Mouse (Mus musculus) thymus, postnatal 10 days (tissue): ENCODE measurements around the gene Ahcyl1.

Experiments
- DNase-seq, 2 experiments: peaks; one replicate each; pipeline ENCODE4 v3.0.0; 2021; ENCODE audit warnings: low spot score in 2 of 2

Ahcyl1 gene

GRCm38 (mm10) chr3:107703675-107704370 is 7.5 kb upstream of the Ahcyl1 start:
- no peak for DNase-seq

- no peak for DNase-seq
These were observed 5.5 kb upstream of the Ahcyl1 start for GRCm38 (mm10) chr3:107701767-107702394.

DNA sequence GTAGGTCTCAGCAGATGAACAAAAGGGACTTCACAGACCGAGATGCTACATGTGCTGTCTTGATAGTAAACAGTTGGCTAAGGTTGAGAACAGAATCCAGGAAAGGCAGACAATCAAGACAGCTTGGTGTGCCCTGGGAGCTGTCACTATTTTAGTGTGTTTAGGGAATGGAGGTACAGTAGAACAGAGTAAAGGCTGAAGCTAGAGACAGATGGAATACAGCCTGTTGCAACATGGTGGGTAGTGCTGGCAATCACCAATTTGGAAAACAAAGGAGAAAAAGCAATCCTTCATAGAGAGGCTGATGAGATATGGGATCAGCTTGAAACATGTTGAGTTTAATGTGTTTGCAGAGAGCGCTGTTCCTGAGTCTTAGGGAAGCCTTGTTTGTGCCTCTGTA is 4.3 kb upstream of the Ahcyl1 start:
- no peak for DNase-seq

DNA sequence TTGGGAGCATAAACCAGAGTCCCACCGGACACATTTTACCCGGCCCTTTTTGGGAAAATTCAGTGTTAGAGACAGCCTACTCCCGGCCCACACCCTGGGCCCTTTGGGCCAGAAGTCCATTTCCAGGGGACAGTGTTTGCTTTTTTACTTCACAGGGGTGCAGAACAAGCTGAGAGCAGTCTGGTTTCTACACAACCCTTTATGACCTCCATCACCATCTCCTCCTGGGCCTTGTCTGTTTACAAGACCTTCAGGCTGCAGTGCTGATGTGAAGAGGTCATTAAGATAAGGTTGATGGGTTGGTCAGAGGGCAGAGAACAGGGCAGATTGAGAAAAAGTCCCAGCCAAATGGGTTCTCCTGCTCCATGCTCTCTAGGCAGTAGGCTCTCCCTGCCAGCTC is 550 bp upstream of the Ahcyl1 start:
- no peak for DNase-seq

- no peak for DNase-seq
These were observed 977 bp downstream of the Ahcyl1 start for GRCm38 (mm10) chr3:107695219-107695947.

DNA sequence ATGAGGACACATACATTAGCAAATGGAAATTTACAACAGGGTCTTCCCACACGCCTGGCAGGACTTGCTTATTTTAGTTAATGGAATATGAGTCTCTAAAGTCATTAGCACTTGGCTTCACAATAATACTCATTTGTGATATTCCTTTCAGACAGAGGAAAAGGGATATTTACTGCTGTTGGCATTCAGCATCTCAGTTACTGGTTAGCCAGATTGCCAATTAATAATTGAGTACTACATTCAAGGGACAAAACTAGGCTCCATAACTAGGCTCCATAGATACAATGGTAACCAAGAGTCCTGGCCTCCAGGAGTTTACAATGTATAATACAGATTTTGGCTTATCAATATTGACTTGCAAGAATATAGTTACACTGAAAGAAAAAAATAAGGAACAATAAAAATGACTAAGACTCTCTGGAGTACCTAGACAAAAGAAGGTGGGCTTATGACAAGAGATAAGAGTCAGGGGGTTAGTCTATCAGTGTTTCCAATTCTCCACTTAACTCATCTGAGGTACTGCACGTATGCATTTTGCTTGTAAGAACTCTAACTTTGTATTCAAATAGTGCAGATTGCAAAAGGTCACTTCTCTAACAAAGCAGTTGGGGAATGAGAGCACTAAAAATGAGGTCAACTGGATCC is 2.0 kb downstream of the Ahcyl1 start:
- no peak for DNase-seq

DNA sequence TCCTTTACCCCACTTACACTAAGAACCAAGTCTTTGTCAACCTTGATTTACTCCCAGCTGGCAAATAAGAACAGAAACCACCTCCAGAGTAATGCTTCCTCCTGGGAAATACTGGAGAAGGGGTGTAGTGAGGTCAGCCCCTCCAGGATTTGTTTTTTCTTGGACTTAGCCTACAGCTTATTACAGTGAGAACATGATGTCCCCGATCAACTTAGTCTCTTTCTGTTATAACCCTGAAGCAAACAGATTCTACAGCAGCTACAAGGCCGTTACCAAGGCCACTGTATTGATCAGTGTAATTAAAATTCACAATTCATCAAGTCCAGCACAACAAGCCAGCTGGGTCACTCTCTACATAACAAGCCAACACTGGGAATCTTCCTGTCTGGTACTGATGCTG is 6.0 kb downstream of the Ahcyl1 start:
- no peak for DNase-seq

DNA sequence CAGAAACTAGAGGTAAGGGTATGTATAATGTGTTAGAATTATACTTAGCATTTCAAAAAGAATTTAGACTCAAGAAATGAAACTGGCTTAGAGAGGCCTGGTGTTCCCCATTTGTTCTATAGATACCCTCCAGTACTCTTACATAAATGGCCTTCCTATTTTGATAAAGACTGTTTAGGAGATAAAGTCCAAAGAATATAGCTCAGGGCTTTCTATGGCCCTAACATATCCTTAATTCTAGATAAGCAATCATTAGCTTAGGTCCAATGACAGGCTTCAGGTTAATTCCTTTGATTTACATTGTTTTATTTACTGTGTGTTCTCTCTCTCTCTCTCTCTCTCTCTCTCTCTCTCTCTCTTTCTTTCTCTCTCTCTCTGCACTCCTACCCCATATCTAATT is 7.1 kb downstream of the Ahcyl1 start:
- no peak for DNase-seq

- no peak for DNase-seq
These were observed 8.1 kb downstream of the Ahcyl1 start for GRCm38 (mm10) chr3:107688236-107688635.

DNA sequence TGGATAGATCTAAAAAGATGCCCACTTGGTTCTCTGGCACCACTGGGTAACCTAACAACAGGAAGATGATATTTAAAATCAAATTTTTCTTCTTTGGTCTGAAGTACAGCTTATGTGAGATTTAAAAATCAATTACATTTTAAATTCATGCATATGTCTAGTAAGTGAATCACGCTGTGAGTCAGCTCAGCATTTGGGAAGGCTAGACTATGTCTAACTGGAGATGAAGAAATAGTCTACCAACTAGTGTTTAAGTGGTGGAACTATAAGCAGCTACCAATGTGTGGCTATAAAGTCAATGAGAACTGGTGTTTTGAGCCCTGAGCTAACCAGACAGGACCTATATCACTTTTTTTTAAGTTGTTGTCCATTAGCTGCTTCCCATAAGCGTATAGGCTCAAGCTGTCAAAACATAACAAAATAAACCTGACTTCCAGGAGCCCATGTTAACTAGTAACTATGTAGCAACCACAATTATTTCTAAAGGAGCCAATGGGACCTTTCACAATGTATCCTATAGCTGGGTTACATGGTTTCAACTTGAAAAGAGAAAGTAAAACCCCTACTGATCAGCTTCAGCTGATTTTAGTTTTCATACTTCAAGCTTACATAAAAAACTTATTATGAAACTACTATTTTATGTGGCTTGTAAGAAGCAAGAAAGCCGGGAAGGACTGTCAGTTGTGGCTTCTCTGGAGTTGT is 9.9 kb downstream of the Ahcyl1 start:
- no peak for DNase-seq

DNA sequence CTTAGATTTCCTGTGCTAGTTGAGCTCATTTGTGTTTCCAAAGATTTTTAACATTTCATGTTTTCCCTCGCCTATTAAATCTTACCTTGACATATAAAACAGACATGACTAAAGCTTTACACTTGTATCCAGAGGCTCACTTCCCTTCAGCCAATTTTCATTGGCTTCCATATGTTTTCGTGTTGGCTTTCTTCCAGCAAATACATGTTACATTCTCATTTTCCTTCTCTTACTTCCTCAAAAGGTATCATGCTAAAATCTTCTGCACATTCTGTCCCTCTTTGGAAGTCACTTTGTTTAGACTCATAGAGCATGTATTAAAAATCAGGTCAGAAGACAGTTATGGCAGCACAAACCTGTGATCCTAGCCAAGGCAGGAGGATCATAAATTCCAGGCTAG is 10.7 kb downstream of the Ahcyl1 start:
- no peak for DNase-seq

DNA sequence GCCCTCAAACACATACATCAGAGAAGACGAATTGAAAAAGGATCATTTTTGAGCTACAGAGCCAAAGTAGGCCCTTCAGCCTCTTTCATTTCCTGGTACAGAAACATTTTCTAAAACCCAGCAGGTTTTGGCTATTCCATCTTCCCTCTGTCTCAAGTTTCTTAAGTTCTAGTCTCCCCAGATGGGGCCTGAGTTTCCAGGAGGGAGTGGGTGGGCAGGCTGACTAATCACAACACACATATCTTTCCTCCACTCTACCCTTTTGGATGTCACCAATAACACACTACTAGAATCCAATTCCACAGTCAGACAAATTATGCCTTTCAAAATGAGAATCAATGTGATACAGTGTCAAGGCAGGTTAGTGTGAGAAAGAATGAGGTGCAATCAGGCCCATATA is 12.8 kb downstream of the Ahcyl1 start:
- DNase-seq, result no peak

GRCm38 (mm10) chr3:107680790-107681576 is 15.4 kb downstream of the Ahcyl1 start:
- DNase-seq, result no peak

DNA sequence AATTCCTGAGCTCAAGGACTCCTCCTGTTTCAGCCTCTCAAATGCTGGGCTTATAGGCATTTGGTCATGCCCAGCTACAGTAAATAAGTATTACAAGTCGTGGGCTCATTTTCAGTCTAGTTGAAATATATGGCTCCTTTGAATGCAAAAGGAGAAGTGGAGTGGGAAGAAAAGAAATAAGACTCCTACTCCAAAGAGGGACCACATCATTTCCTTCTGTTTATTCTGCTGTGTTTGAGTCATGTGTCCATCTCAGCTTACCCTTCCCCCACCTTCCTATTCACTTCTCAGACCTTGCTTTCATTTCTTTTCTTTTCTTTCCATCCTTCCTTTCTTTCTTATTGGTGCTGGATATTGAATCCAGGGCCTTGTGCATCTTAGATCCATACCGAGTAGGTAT is 24.9 kb downstream of the Ahcyl1 start:
- DNase-seq, result no peak

DNA sequence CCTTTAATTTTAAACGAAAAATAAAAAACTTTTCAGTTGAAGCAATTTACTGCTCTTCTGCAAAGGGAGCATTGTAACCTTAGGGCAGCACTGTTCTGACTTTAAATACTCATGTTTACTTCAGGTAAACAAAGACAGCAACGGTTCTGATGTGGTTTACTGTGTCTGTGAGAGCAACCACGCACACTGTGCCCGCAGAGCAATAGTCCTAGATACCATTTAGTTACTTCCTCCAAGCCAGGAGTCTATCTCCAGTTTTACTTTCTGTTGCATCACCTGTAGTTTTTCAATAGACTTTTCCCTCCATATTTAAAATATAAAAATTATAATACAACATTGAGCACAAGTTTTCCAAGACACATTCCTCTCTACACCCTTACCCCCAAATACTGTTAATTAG is 25.9 kb downstream of the Ahcyl1 start:
- no peak for DNase-seq

GRCm38 (mm10) chr3:107668786-107669185 is 27.6 kb downstream of the Ahcyl1 start:
- DNase-seq, result no peak

- DNase-seq, result no peak
These were observed 28.9 kb downstream of the Ahcyl1 start for GRCm38 (mm10) chr3:107667426-107667825.

DNA sequence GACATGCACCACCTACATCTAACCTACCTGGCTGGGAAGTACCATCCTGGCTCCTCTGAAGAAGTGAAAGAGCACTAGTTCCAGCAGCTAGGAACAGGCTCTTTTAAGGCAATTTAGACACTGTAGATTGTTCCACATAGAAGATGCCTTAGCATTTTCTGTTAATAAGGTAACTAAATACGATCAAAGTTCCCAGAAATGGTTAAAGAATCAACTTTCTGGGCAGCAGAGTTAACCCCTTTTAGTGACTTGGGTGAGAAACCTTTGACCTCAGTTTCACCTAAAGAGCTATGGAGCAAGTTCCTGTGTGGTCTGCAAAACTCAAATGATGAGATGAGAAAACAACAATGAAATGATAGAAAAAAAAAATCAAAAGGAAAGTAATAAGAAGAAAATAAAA is 31.7 kb downstream of the Ahcyl1 start:
- DNase-seq, result no peak

DNA sequence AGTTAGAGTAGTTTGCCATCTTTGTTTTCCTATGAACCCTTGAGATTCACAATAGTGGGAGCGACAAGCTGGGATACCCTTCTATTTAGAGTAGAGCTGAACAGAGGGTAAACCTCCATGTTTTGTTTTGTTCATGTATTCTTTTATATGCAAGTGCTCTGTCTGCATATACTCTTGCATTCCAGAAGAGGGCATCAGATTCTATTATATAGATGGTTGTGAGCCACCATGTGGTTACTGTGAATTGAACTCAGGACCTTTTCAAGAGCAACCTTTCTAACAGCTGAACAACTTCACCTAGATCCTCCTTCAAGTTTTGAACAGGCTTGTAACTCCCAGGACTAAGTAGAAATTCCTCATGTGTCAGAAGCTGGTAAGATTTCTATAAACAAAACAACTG is 37.4 kb downstream of the Ahcyl1 start:
- DNase-seq, result no peak

DNA sequence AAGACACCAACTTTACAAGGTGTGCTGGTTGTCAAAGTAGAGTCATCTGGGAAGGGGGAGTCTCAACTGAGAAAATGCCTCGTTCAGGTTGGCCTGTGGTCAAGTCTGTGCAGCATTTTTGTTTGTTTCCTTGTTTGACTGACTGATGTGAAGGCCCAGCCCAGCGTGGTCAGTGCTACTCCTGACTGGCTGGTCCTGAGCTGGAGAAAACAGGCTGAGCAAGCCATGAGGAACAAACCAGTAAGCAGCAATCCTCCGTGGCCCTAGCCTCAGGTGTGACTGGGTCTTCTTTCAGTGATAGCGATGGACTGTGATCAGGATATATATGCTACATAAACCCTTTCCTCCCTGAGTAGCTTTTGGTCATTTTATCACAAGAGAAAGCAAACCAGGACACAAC is 39.5 kb downstream of the Ahcyl1 start:
- DNase-seq, result no peak

DNA sequence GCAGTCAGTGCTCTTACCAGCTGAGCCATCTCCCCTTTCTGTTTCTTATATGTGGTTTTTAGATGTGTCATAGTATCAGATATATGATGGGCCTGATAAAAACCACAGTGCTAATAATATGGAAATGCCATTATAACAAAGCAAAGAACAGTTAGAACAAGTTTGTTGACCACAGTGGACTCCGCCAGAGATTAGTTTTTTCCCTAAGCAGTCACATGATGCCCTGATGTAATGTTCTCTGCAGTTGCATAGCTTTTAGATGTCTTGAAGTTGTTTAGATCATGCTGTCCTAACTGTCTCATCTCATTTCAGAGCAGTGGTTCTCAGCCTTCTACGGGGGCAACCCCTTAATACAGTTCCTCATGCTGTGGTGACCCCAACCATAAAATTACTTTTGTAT is 40.2 kb downstream of the Ahcyl1 start:
- DNase-seq, result no peak
